Mouse (Mus musculus): ENCODE measurements around the gene R3hdm4.

- no peak for TF ChIP-seq CTCF (IDR thresholded peaks at IDR 0.05; ENCODE audit: extremely low read depth, insufficient read depth, low read length)
- TF ChIP-seq POLR2A (IDR thresholded peaks at IDR 0.05; ENCODE audit: extremely low read depth, insufficient read depth, low read length), result no peak
Measured at GRCm38 (mm10) chr10:79877757-79878156, 43.3 kb downstream of the R3hdm4 start.

Data from cortical plate, adult 2 months (tissue).